Mouse (Mus musculus) fibroblast of lung, adult 2 months (primary cell): ENCODE measurements at regions not wholly inside any gene's neighbourhood (a gene's known extent, or its start where the extent isn't known, plus 50 kb on each side); places are given as distances from the start of the nearest gene placed in this dataset.
A peak's percentile ranks its signal among the peaks of the same experiment; 100 is the strongest.

Source experiments
- DNase-seq: peaks from one replicate; pipeline ENCODE4 v3.0.0-alpha.2; 2011; ENCODE audit warnings: low read depth

DNA sequence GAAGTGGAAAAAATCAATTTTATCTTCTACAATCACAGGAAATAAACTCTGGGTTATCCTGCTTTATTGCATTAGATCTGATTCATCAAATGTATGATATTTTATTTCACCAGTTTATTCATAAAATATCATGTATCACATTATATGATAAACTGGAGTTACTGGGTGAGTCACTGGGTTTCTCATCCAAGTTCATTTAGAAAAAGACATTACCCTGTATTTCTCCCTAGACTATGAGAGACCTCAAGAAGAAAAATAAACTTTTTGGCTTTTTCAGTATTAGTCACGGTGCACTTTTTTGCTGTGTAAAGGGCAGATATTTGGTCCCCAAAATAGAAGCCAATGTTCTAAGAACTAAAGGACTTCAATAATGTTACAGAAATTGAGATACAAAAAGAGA, 604.8 kb upstream of the Gm8797 start:
- peak; percentile 19 for DNase-seq

DNA sequence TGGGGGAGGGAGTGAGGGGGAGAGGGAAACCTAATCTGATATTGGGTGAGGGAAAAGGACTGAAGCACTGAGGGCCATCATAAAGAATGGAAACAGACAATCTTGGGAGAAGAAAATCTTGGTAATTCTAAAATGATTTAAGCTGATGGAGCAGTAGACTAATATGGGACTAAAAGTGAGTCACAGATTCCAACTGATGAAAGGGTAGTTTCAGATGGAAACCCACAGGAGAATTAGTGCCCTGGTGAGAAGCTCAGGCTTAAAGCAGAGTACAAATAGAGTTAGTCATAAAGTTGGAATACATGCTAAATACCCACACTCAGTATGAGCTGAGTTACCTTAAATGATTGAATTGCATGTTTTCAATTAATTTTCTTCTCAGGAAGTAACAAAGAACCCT, 600.3 kb upstream of the Gm8797 start:
- DNase-seq, result peak; percentile 31
